In genomic region chr11:77491502-77492291, GRCm38 (mm10) we compare ENCODE assay signal across 8 mouse cellular contexts. TPM values are rescaled to one million over a fixed set of nuclear protein-coding genes. Genes with fewer than 3 reads are reported as not detected.
DNase-seq lines count a peak whose midpoint lies in the region; ATAC-seq and TF ChIP-seq lines count a peak whose summit lies in the region.
"Had no signal": no experiment of that assay in that cellular context is flagged by ENCODE, and none has a peak within 500 bp of the region (broad histone marks: within the 10 kb centered on the region; RNA-seq: fewer than 3 reads in every experiment).

No protein-coding gene starts in this region.

- H3K9me3 ChIP-seq in G1E (replicated peaks) = 0 out of 2 replicates have a peak, but pooled peaks cover 5% of the 10 kb centered on the region
- no peaks in the 10 kb centered on the region for H3K9me3 ChIP-seq in kidney, embryonic 15.5 days (replicated peaks)
- H3K9me3 ChIP-seq in lung, postnatal 0 days (ENCODE audit: low read length) = no peaks in the 10 kb centered on the region

- under 1% methylated on average over 23 of the region's 23 CpGs for WGBS in kidney, embryonic 15.5 days
- WGBS in lung, postnatal 0 days = 2% methylated on average over 23 of the region's 23 CpGs

- peak; percentile 13; the same call in 1 of the 2 replicates for TF ChIP-seq EP300 in lung, postnatal 0 days (IDR thresholded peaks at IDR 0.05)

- peaks cover 14% of the 10 kb centered on the region for H3K36me3 ChIP-seq in G1E (replicated peaks)
- 0 out of 2 replicates have a peak, but pooled peaks cover 3% of the 10 kb centered on the region for H3K36me3 ChIP-seq in kidney, embryonic 15.5 days
- no peaks in the 10 kb centered on the region for H3K36me3 ChIP-seq in lung, postnatal 0 days (ENCODE audit: insufficient read depth, low read length)

- TF ChIP-seq CTCF in G1E (IDR thresholded peaks at IDR 0.05; ENCODE audit: low read depth, low read length) = no peak
- no peak for TF ChIP-seq CTCF in cortical plate, adult 2 months (IDR thresholded peaks at IDR 0.05; ENCODE audit: extremely low read depth, insufficient read depth, low read length)
- TF ChIP-seq CTCF in lung, postnatal 0 days (IDR thresholded peaks at IDR 0.05) = no peak

- H3K4me3 ChIP-seq in G1E (ENCODE audit: low read depth, low read length) = peak overlapping the region; percentile 94
- H3K4me3 ChIP-seq in cortical plate, adult 2 months (ENCODE audit: insufficient read depth, low read length) = peak overlapping the region; percentile 54
- H3K4me3 ChIP-seq in kidney, embryonic 15.5 days (replicated peaks) = peak overlapping the region; percentile 98
- H3K4me3 ChIP-seq in lung, postnatal 0 days (ENCODE audit: low read depth, low read length) = peak overlapping the region; percentile 51

- peak overlapping the region; percentile 96 for H3K9ac ChIP-seq in kidney, embryonic 15.5 days
- no peak overlapping the region for H3K9ac ChIP-seq in lung, postnatal 0 days (replicated peaks; ENCODE audit: low read depth)

- peaks cover 64% of the 10 kb centered on the region for H3K4me1 ChIP-seq in G1E (ENCODE audit: insufficient read depth, low read depth, low read length)
- H3K4me1 ChIP-seq in cortical plate, adult 2 months (ENCODE audit: control insufficient read depth, insufficient read depth, low read length) = peaks cover 12% of the 10 kb centered on the region
- peaks cover 83% of the 10 kb centered on the region for H3K4me1 ChIP-seq in kidney, embryonic 15.5 days
- peaks cover 36% of the 10 kb centered on the region for H3K4me1 ChIP-seq in lung, postnatal 0 days (ENCODE audit: insufficient read depth, low read depth, low read length)

- DNase-seq in CD4-positive helper T cell, adult 2 months (ENCODE audit: low read depth, low spot score) = peak; percentile 35
- peak; percentile 63 for DNase-seq in G1E (ENCODE audit: low spot score)
- DNase-seq in heart, adult 9 months (ENCODE audit: low spot score in 2 of 2) = peak; percentile 76 to 80
- DNase-seq in lung, postnatal 0 days (ENCODE audit: low spot score) = peak; percentile 87
- DNase-seq in right cerebral cortex, postnatal 36 days (ENCODE audit: low spot score in 2 of 2) = peak; percentile 58 to 67

- TF ChIP-seq POLR2A in cortical plate, adult 2 months (IDR thresholded peaks at IDR 0.05; ENCODE audit: extremely low read depth, insufficient read depth, low read length) = 0 out of 2 replicates have a peak, but pooled peaks have one; percentile 48

- H3K27me3 ChIP-seq in G1E (ENCODE audit: insufficient read depth, low read length) = peaks cover 40% of the 10 kb centered on the region
- no peaks in the 10 kb centered on the region for H3K27me3 ChIP-seq in kidney, embryonic 15.5 days
- no peaks in the 10 kb centered on the region for H3K27me3 ChIP-seq in lung, postnatal 0 days (replicated peaks; ENCODE audit: insufficient read depth, low read length)

- peak overlapping the region; percentile 99 for H3K4me2 ChIP-seq in kidney, embryonic 15.5 days
- H3K4me2 ChIP-seq in lung, postnatal 0 days (replicated peaks; ENCODE audit: low read depth, low read length) = peak overlapping the region; percentile 85

- peak overlapping the region; percentile 78 for H3K27ac ChIP-seq in cortical plate, adult 2 months (ENCODE audit: insufficient read depth, low read length)
- peak overlapping the region; percentile 94 for H3K27ac ChIP-seq in kidney, embryonic 15.5 days
- H3K27ac ChIP-seq in lung, postnatal 0 days (ENCODE audit: low read length) = peak overlapping the region; percentile 91

- ATAC-seq in G1E (ENCODE audit: extremely low read depth, insufficient number of reproducible peaks, low FRiP score, poor library complexity, severe bottlenecking) = no peak
- peak; percentile 69 for ATAC-seq in kidney, embryonic 15.5 days (replicated peaks; ENCODE audit: low FRiP score)
- ATAC-seq in lung, postnatal 0 days = peak; percentile 68

RNA-seq across cellular contexts. Expression of gene Git1, which starts 1.7 kb away (rescaled TPM):
- total RNA-seq in G1E (2014; fragmentation: Nextera tagmentation) (42.8 and 51.4 TPM in 2 replicates), G1E (2017) (9.5 and 9.6 TPM in 2 replicates)
- 90.7 and 98.0 TPM in 2 replicates for polyA plus RNA-seq in G1E (2012)
- 204 and 230 TPM in 2 replicates for polyA plus RNA-seq in cortical plate, adult 2 months (2012; rRNA removed)
- polyA plus RNA-seq in kidney, embryonic 15.5 days (2015; fragmentation: Nextera tagmentation; extraction: Ambion mirVana) = 9.7 and 12.6 TPM in 2 replicates
- polyA plus RNA-seq in lung, postnatal 0 days (2015; fragmentation: Nextera tagmentation; extraction: Ambion mirVana) = 12.3 and 12.6 TPM in 2 replicates

RNA-seq across cellular contexts. Expression of gene Ankrd13b, which starts 2.2 kb away (rescaled TPM):
- total RNA-seq in G1E (2014; fragmentation: Nextera tagmentation) = 1.3 TPM in 1 of 2 replicates, not detected in the other
- 0.12 TPM in 1 of 2 replicates, not detected in the other for total RNA-seq in G1E (2017)
- 0.36 and 0.41 TPM in 2 replicates for polyA plus RNA-seq in G1E (2012)
- 150 and 151 TPM in 2 replicates for polyA plus RNA-seq in cortical plate, adult 2 months (2012; rRNA removed)
- polyA plus RNA-seq in kidney, embryonic 15.5 days (2015; fragmentation: Nextera tagmentation; extraction: Ambion mirVana) = 5.3 and 6.9 TPM in 2 replicates
- polyA plus RNA-seq in lung, postnatal 0 days (2015; fragmentation: Nextera tagmentation; extraction: Ambion mirVana) = 1.9 and 2.2 TPM in 2 replicates

RNA-seq across cellular contexts. Expression of gene Abhd15, which starts 23.2 kb away (rescaled TPM):
- 0.30 TPM in 1 of 2 replicates, not detected in the other for total RNA-seq in G1E (2014; fragmentation: Nextera tagmentation)
- total RNA-seq in G1E (2017) = 0.12 and 0.27 TPM in 2 replicates
- 0.29 and 0.34 TPM in 2 replicates for polyA plus RNA-seq in G1E (2012)
- 0.64 and 0.77 TPM in 2 replicates for polyA plus RNA-seq in cortical plate, adult 2 months (2012; rRNA removed)
- 1.9 TPM in 2 replicates for polyA plus RNA-seq in kidney, embryonic 15.5 days (2015; fragmentation: Nextera tagmentation; extraction: Ambion mirVana)
- 4.1 and 4.3 TPM in 2 replicates for polyA plus RNA-seq in lung, postnatal 0 days (2015; fragmentation: Nextera tagmentation; extraction: Ambion mirVana)

RNA-seq across cellular contexts. Expression of gene Trp53i13, which starts 24.1 kb away (rescaled TPM):
- total RNA-seq in G1E (2014; fragmentation: Nextera tagmentation) = 1.4 and 7.0 TPM in 2 replicates
- 0.71 and 1.4 TPM in 2 replicates for total RNA-seq in G1E (2017)
- 5.4 and 6.0 TPM in 2 replicates for polyA plus RNA-seq in G1E (2012)
- 6.8 and 7.2 TPM in 2 replicates for polyA plus RNA-seq in cortical plate, adult 2 months (2012; rRNA removed)
- polyA plus RNA-seq in kidney, embryonic 15.5 days (2015; fragmentation: Nextera tagmentation; extraction: Ambion mirVana) = 34.8 and 41.2 TPM in 2 replicates
- 27.4 and 32.9 TPM in 2 replicates for polyA plus RNA-seq in lung, postnatal 0 days (2015; fragmentation: Nextera tagmentation; extraction: Ambion mirVana)

RNA-seq across cellular contexts. Expression of gene Gm10392, which starts 27.3 kb away (rescaled TPM):
- not detected in 2 replicates for total RNA-seq in G1E (2014; fragmentation: Nextera tagmentation)
- 0.12 and 0.38 TPM in 2 replicates for total RNA-seq in G1E (2017)
- not detected in 2 replicates for polyA plus RNA-seq in G1E (2012)
- polyA plus RNA-seq in cortical plate, adult 2 months (2012; rRNA removed) = not detected in 2 replicates
- 0.27 TPM in 1 of 2 replicates, not detected in the other for polyA plus RNA-seq in kidney, embryonic 15.5 days (2015; fragmentation: Nextera tagmentation; extraction: Ambion mirVana)
- polyA plus RNA-seq in lung, postnatal 0 days (2015; fragmentation: Nextera tagmentation; extraction: Ambion mirVana) = 0.07 and 0.13 TPM in 2 replicates
- total RNA-seq: layer of hippocampus, postnatal 10 days had no signal

Comparison
In these comparisons a context has a peak if more than half of its experiments do, and no peak if none do; other contexts are left out.
1. DNase-seq: peak in every context shown above with its lines; median percentile 87 in lung, postnatal 0 days; 78 in heart, adult 9 months; 63 in G1E; 62 in right cerebral cortex, postnatal 36 days; 35 in CD4-positive helper T cell, adult 2 months.
2. RNA of gene Ankrd13b, which starts 2.2 kb away (polyA plus RNA-seq): 150 to 151 TPM in cortical plate, adult 2 months; 5.3 to 6.9 TPM in kidney, embryonic 15.5 days, 1.9 to 2.2 TPM in lung, postnatal 0 days and 0.36 to 0.41 TPM in G1E; every median in the first group is over 10 times any median in the second.
3. Peak in every context shown above with its lines, with median percentiles within 50 percentile points of each other: H3K4me3 ChIP-seq and H3K27ac ChIP-seq.